Mouse (Mus musculus) ES-Bruce4 (cell line): ENCODE results near the gene Wee1.

Experiments used
- CTCF ChIP-seq: IDR thresholded peaks from one replicate; pipeline ENCODE4 v1.8.1; 2011; ENCODE audit warnings: low read depth, low read length
- POLR2A ChIP-seq: IDR thresholded peaks from one replicate; pipeline ENCODE4 v1.8.1; 2011; ENCODE audit warnings: low read length; ENCODE audit not compliant: insufficient read depth

DNA sequence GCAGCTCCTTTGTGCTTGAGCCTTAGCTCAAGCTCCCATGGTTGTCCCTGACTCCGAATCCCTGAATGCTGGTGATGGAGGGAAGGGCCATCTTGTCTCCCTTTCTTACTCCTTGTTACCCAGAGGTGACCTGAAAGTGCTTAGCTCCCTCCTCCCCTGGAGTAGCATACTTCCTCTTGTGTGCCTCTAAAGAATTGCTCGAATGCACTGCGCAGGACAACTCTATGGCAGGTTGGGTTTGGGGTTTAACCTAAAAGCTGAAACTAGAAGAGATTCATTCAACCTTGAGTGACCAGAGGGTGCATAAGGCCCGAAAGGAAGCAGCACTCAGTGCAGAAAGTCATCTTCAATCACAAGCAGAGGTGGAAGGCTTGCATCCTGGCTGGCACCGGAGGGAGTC is 31.0 kb downstream of the Wee1 start:
- TF ChIP-seq CTCF (no peak), POLR2A (no peak)
